Mouse (Mus musculus): ENCODE measurements around the gene Ncam2.

- TF ChIP-seq CTCF (IDR thresholded peaks at IDR 0.05; ENCODE audit: insufficient read depth, low read length) (no peak), POLR2A (IDR thresholded peaks at IDR 0.05; ENCODE audit: borderline replicate concordance, extremely low read depth, low read depth, low read length) (no peak)
Observed at GRCm38 (mm10) chr16:81179801-81180200, 20.7 kb upstream of the Ncam2 start.
